Mouse (Mus musculus) erythroid progenitor cell, adult 5-6 weeks (primary cell): ENCODE measurements around the gene Traf5. TPM values are rescaled to one million over a fixed set of nuclear protein-coding genes. Genes with fewer than 3 reads are reported as not detected.

ENCODE experiments used
- ATAC-seq: replicated peaks from 2 replicates; pipeline ENCODE4 v1.8.0; 2016; ENCODE audit warnings: moderate number of reproducible peaks, mild to moderate bottlenecking, moderate TSS enrichment, inconsistent platforms; ENCODE audit not compliant: poor library complexity, low FRiP score, severe bottlenecking
- total RNA-seq, 2 experiments: library from RNA; stranded (forward) in 1 of 2; stranded (reverse) in 1 of 2; fragments of 150-400 nt in 1 of 2; fragments of 186-747, 209-891 nt in 1 of 2; gene quantifications; 2 replicates each; pipeline versions ENCODE4 v1.2.3 to v1.2.4; 2015 to 2017; ENCODE audit warnings: low replicate concordance in 2 of 2

Traf5 gene
- total RNA-seq, 2 experiments from 2014 or later: 16.3 to 16.4 TPM

- ATAC-seq: no peak
Observed at GRCm38 (mm10) chr1:192094451-192095170, 2.3 kb upstream of the Traf5 start.

- ATAC-seq: peak; percentile 80
Observed at GRCm38 (mm10) chr1:192092879-192093660, 711 bp upstream of the Traf5 start.

- ATAC-seq: no peak
Observed at GRCm38 (mm10) chr1:192090689-192091567, 1.4 kb downstream of the Traf5 start.

GRCm38 (mm10) chr1:192090281-192090680 lies 2.1 kb downstream of the Traf5 start:
- no peak for ATAC-seq

- ATAC-seq: no peak
Observed at GRCm38 (mm10) chr1:192089208-192090166, 2.9 kb downstream of the Traf5 start.

- ATAC-seq: no peak
Observed at GRCm38 (mm10) chr1:192088011-192088410, 4.3 kb downstream of the Traf5 start.

- no peak for ATAC-seq
Observed at GRCm38 (mm10) chr1:192087098-192087497, 5.3 kb downstream of the Traf5 start.

- ATAC-seq: no peak
Observed at GRCm38 (mm10) chr1:192086279-192087037, 5.9 kb downstream of the Traf5 start.

- ATAC-seq: no peak
Observed at GRCm38 (mm10) chr1:192085218-192085617, 7.1 kb downstream of the Traf5 start.

- no peak for ATAC-seq
Observed at GRCm38 (mm10) chr1:192082646-192083045, 9.7 kb downstream of the Traf5 start.

- no peak for ATAC-seq
Observed at GRCm38 (mm10) chr1:192081129-192081528, 11.2 kb downstream of the Traf5 start.

GRCm38 (mm10) chr1:192079121-192079520 lies 13.2 kb downstream of the Traf5 start:
- ATAC-seq: no peak

- no peak for ATAC-seq
Observed at GRCm38 (mm10) chr1:192078406-192078805, 14.0 kb downstream of the Traf5 start.

GRCm38 (mm10) chr1:192076796-192077535 lies 15.4 kb downstream of the Traf5 start:
- ATAC-seq: no peak

GRCm38 (mm10) chr1:192076101-192076500 lies 16.3 kb downstream of the Traf5 start:
- ATAC-seq: no peak

- no peak for ATAC-seq
Observed at GRCm38 (mm10) chr1:192074824-192075223, 17.5 kb downstream of the Traf5 start.

- ATAC-seq: no peak
Observed at GRCm38 (mm10) chr1:192072426-192072825, 19.9 kb downstream of the Traf5 start.

- ATAC-seq: no peak
Observed at GRCm38 (mm10) chr1:192070618-192071051, 21.7 kb downstream of the Traf5 start.
